Mouse (Mus musculus): ENCODE data around the gene Nlrp6. TPM values are rescaled to one million over a fixed set of nuclear protein-coding genes. Genes with fewer than 3 reads are reported as not detected.

Nlrp6 gene
- polyA plus RNA-seq, 1 experiment from 2014 or later: 0.19 TPM

- Histone ChIP-seq H3K4me1 (peaks cover 18% of the 10 kb centered on the region), H3K27ac (replicated peaks) (no peak overlapping the region), H3K27me3 (replicated peaks; ENCODE audit: low read depth, poor library complexity, severe bottlenecking) (no peaks in the 10 kb centered on the region), H3K9me3 (no peaks in the 10 kb centered on the region), H3K4me3 (no peak overlapping the region), H3K36me3 (replicated peaks) (peaks cover 52% of the 10 kb centered on the region)
- 75% methylated on average over 3 of the region's 3 CpGs for WGBS
- DNase-seq (ENCODE audit: low spot score): no peak
Measured at GRCm38 (mm10) chr7:140899121-140899520, 21.6 kb upstream of the Nlrp6 start.

- H3K36me3 ChIP-seq (replicated peaks): peaks cover 43% of the 10 kb centered on the region
- no peaks in the 10 kb centered on the region for H3K27me3 ChIP-seq (replicated peaks; ENCODE audit: low read depth, poor library complexity, severe bottlenecking)
- DNase-seq (ENCODE audit: low spot score): no peak
Measured at GRCm38 (mm10) chr7:140900220-140900619, 20.5 kb upstream of the Nlrp6 start, which contains the start of gene Cox8b. Cox8b (minus strand) TSS chr7:140900446.

DNA sequence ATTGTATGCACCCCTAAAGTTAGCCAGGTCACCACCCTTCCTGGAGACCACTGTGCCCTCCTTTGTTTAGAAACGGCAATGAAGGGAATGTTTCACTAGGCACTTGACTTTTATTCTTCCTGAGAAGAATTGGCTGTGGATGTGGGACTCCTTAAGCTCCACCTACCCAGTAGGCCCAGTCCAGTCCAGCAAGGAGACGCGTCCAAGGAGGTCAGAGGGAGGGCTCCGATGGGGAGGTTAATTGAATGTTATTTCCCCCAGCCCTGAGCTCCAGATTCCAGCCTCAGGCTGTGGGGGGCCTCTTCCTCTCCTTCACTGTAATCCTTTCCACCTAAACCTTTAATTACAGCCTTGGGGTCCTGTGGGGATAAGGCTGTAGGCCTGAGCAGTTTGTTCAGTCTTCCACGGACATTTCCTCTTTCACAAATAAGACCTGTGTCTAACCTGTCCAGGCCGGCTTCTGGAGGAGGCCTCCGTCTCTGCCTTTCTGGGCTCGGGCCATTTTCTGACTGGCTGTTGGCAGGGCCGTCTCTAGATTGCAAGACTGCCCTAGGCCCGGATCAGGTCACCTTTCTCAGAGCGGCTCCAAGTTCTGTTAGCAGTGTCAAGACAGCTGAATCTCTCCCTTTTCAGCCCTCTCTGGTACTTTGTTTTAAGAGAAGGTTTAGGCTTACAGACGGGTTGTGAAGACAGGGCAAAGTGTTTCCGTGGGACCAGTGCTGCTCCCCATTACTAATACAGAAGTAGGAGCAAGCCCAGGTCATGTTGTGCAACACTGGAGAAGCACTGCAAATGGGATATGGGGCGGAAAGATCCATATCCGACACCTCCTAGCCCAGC is 18.4 kb upstream of the Nlrp6 start:
- DNase-seq (ENCODE audit: low spot score): peak; percentile 42
- whole genome bisulfite sequencing: 54% methylated on average over 15 of the region's 15 CpGs
- H3K36me3 ChIP-seq (replicated peaks): peaks cover 23% of the 10 kb centered on the region

More at GRCm38 (mm10) chr7:140900220-140900619, 20.5 kb upstream of the Nlrp6 start, which contains the start of gene Cox8b:
- peaks cover 18% of the 10 kb centered on the region for H3K4me1 ChIP-seq
- H3K27ac ChIP-seq (replicated peaks): no peak within 1 kb of the TSS
- no peak within 1 kb of the TSS for H3K4me3 ChIP-seq
- H3K9me3 ChIP-seq: no peaks in the 10 kb centered on the region
- 82% methylated on average over 10 of the region's 10 CpGs for WGBS

GRCm38 (mm10) chr7:140903212-140903611 is 17.5 kb upstream of the Nlrp6 start:
- peaks cover 14% of the 10 kb centered on the region for H3K36me3 ChIP-seq (replicated peaks)
- H3K9me3 ChIP-seq: no peaks in the 10 kb centered on the region
- H3K4me3 ChIP-seq: no peak overlapping the region
- peaks cover 20% of the 10 kb centered on the region for H3K4me1 ChIP-seq
- DNase-seq (ENCODE audit: low spot score): peak; percentile 87
- WGBS: 24% methylated on average over 13 of the region's 13 CpGs
- H3K27me3 ChIP-seq (replicated peaks; ENCODE audit: low read depth, poor library complexity, severe bottlenecking): no peaks in the 10 kb centered on the region
- no peak overlapping the region for H3K27ac ChIP-seq (replicated peaks)

More for the DNA sequence above, 18.4 kb upstream of the Nlrp6 start:
- no peaks in the 10 kb centered on the region for H3K27me3 ChIP-seq (replicated peaks; ENCODE audit: low read depth, poor library complexity, severe bottlenecking)
- H3K9me3 ChIP-seq: no peaks in the 10 kb centered on the region
- peaks cover 18% of the 10 kb centered on the region for H3K4me1 ChIP-seq
- H3K27ac ChIP-seq (replicated peaks): peak overlapping the region; percentile 54
- no peak overlapping the region for H3K4me3 ChIP-seq

GRCm38 (mm10) chr7:140905642-140906081 is 15.0 kb upstream of the Nlrp6 start:
- H3K36me3 ChIP-seq (replicated peaks): no peaks in the 10 kb centered on the region
- H3K9me3 ChIP-seq: no peaks in the 10 kb centered on the region
- H3K27me3 ChIP-seq (replicated peaks; ENCODE audit: low read depth, poor library complexity, severe bottlenecking): no peaks in the 10 kb centered on the region; the same call in 1 of the 2 replicates
- 83% methylated on average over 2 of the region's 2 CpGs for WGBS
- peaks cover 31% of the 10 kb centered on the region for H3K4me1 ChIP-seq
- H3K27ac ChIP-seq (replicated peaks): no peak overlapping the region
- H3K4me3 ChIP-seq: no peak overlapping the region
- no peak for DNase-seq (ENCODE audit: low spot score)

DNA sequence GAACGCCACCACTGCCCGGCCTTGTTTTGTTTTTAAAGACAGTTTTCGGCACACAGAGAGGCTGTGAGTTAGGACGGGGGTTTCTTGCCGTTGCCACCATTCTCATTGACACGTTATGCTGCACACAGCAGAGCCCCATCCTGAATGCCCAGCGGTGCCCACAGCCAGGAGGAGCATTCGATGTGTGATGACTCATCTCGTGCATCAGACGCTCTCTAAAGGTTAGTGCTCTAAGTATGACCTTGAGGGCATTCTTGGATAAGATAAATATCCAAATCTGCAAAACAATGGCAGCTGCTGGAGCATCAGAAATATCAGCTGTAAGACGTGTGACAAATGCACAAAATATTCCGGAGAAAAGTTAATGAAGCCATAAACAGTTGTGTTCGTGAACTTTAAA is 13.6 kb upstream of the Nlrp6 start:
- WGBS: 87% methylated on average over 13 of the region's 13 CpGs

DNA sequence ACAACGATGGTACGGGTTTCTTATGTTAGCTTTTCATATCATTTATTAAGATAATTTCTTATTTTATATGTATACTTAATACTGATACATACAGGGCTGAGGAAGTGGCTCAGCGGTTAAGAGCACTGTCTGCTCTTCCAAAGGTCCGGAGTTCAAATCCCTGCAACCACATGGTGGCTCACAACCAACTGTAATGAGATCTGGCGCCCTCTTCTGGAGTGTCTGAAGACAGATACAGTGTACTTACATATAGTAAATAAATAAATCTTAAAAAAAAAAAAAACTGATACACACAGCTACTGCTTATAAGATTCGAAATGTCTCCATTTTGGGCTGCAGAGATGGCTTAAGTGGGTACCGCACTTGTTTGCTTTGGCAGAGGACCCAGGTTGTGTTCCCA is 13.0 kb upstream of the Nlrp6 start:
- 86% methylated on average over 7 of the region's 7 CpGs for WGBS
- no peak for DNase-seq (ENCODE audit: low spot score)
- peaks cover 20% of the 10 kb centered on the region for H3K4me1 ChIP-seq
- no peaks in the 10 kb centered on the region for H3K36me3 ChIP-seq (replicated peaks)
- no peaks in the 10 kb centered on the region; the same call in 1 of the 2 replicates for H3K27me3 ChIP-seq (replicated peaks; ENCODE audit: low read depth, poor library complexity, severe bottlenecking)
- no peaks in the 10 kb centered on the region for H3K9me3 ChIP-seq
- H3K4me3 ChIP-seq: no peak overlapping the region
- no peak overlapping the region for H3K27ac ChIP-seq (replicated peaks)

More for the DNA sequence above, 13.6 kb upstream of the Nlrp6 start:
- Histone ChIP-seq H3K27ac (replicated peaks) (no peak overlapping the region), H3K4me3 (no peak overlapping the region), H3K36me3 (replicated peaks) (no peaks in the 10 kb centered on the region), H3K4me1 (peaks cover 26% of the 10 kb centered on the region), H3K27me3 (replicated peaks; ENCODE audit: low read depth, poor library complexity, severe bottlenecking) (no peaks in the 10 kb centered on the region; the same call in 1 of the 2 replicates), H3K9me3 (no peaks in the 10 kb centered on the region)
- no peak for DNase-seq (ENCODE audit: low spot score)

GRCm38 (mm10) chr7:140908181-140908580 is 12.5 kb upstream of the Nlrp6 start:
- H3K27me3 ChIP-seq (replicated peaks; ENCODE audit: low read depth, poor library complexity, severe bottlenecking): no peaks in the 10 kb centered on the region; the same call in 1 of the 2 replicates
- H3K27ac ChIP-seq (replicated peaks): no peak overlapping the region
- H3K36me3 ChIP-seq (replicated peaks): no peaks in the 10 kb centered on the region
- peak overlapping the region; percentile 53; the same call in 1 of the 2 replicates for H3K4me3 ChIP-seq
- WGBS: 48% methylated on average over 7 of the region's 7 CpGs
- no peak for DNase-seq (ENCODE audit: low spot score)
- H3K4me1 ChIP-seq: peaks cover 19% of the 10 kb centered on the region
- H3K9me3 ChIP-seq: no peaks in the 10 kb centered on the region

GRCm38 (mm10) chr7:140908634-140909107 is 12.0 kb upstream of the Nlrp6 start:
- 2% methylated on average over 19 of the region's 19 CpGs for WGBS
- H3K9me3 ChIP-seq: no peaks in the 10 kb centered on the region
- H3K27ac ChIP-seq (replicated peaks): 0 out of 2 replicates have a peak overlapping the region, but pooled peaks have one; percentile 25
- peak overlapping the region; percentile 53 for H3K4me3 ChIP-seq
- no peaks in the 10 kb centered on the region for H3K36me3 ChIP-seq (replicated peaks)
- peaks cover 17% of the 10 kb centered on the region for H3K4me1 ChIP-seq
- peak; percentile 85 for DNase-seq (ENCODE audit: low spot score)
- H3K27me3 ChIP-seq (replicated peaks; ENCODE audit: low read depth, poor library complexity, severe bottlenecking): no peaks in the 10 kb centered on the region; the same call in 1 of the 2 replicates

GRCm38 (mm10) chr7:140912293-140912692 is 8.4 kb upstream of the Nlrp6 start:
- Histone ChIP-seq H3K4me3 (no peak overlapping the region), H3K36me3 (replicated peaks) (no peaks in the 10 kb centered on the region), H3K27me3 (replicated peaks; ENCODE audit: low read depth, poor library complexity, severe bottlenecking) (peaks cover 3% of the 10 kb centered on the region; the same call in 1 of the 2 replicates), H3K4me1 (peaks cover 17% of the 10 kb centered on the region), H3K9me3 (no peaks in the 10 kb centered on the region), H3K27ac (replicated peaks) (no peak overlapping the region)
- DNase-seq (ENCODE audit: low spot score): no peak
- WGBS: 64% methylated on average over 3 of the region's 3 CpGs

DNA sequence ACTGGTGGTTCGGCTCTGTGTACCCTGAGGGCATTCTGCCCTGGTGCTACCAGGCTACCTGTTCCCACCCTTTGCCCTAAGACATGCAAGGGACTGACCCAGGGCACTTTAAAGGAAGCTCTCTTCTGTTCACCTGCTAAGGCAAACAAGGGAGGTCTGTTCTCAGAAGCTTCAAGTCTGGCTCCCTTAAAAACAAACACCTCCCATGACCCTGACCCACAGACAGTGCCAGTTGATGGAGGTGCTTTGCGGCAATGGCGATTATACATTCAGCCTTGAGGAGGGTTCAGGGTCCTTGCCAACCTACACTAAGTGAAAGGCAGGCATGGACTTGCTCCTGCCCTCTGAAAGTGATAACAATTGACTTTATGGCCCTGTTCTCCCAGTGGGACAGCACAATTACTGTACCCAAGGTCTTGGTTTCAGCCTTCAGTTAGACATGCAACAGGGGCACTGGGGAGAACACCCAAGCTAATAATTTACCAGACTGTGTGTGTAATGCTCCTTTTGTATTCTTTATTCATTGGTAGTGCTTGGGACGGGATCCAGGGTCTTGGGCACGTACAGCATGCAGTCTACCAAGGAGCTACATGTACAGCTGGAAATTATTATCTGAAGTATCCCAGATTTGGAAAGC is 7.7 kb upstream of the Nlrp6 start:
- H3K36me3 ChIP-seq (replicated peaks): no peaks in the 10 kb centered on the region
- no peaks in the 10 kb centered on the region for H3K9me3 ChIP-seq
- H3K4me1 ChIP-seq: peaks cover 17% of the 10 kb centered on the region
- H3K4me3 ChIP-seq: no peak overlapping the region
- no peak overlapping the region for H3K27ac ChIP-seq (replicated peaks)
- no peak for DNase-seq (ENCODE audit: low spot score)
- peaks cover 7% of the 10 kb centered on the region; the same call in 1 of the 2 replicates for H3K27me3 ChIP-seq (replicated peaks; ENCODE audit: low read depth, poor library complexity, severe bottlenecking)
- WGBS: 66% methylated on average over 5 of the region's 5 CpGs

GRCm38 (mm10) chr7:140914031-140914690 is 6.5 kb upstream of the Nlrp6 start:
- no peaks in the 10 kb centered on the region for H3K36me3 ChIP-seq (replicated peaks)
- DNase-seq (ENCODE audit: low spot score): no peak
- H3K27me3 ChIP-seq (replicated peaks; ENCODE audit: low read depth, poor library complexity, severe bottlenecking): peaks cover 19% of the 10 kb centered on the region
- H3K27ac ChIP-seq (replicated peaks): no peak overlapping the region
- peaks cover 6% of the 10 kb centered on the region; the same call in 1 of the 2 replicates for H3K4me1 ChIP-seq
- 82% methylated on average over 8 of the region's 8 CpGs for WGBS
- H3K4me3 ChIP-seq: no peak overlapping the region
- no peaks in the 10 kb centered on the region for H3K9me3 ChIP-seq
